In the genomic region with DNA sequence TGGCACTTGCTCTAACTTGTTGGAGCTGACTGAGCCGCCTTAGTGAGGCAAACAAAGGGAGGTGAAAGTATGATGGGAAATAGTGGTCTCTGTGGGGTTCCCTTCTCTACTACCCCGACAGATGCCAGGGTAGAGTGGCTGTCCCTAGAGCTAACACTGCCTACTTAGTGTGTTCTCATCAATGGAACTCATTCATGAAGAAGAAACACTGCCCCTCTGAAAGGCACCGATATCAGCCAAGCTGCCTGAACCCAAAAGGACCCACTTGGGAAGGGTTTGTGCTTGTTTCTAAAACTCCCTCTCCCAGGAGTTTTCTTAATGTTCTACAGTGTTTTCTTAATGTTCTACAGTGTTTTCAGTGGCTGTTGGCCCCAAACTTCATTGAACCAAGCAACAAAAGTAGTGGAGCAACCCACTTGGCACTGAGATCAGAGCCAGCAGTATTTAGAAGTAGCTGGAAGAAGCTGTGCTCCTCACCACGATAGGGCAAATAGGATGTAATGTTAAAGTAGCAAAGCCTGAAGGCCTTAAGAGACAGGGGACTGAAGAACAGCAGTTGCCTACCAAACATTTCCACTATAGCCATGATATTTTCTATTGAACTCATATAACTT, we compare ENCODE assay signal across 18 mouse cellular contexts. TPM values are rescaled to one million over a fixed set of nuclear protein-coding genes. Genes with fewer than 3 reads are reported as not detected.
DNase-seq lines count a peak whose midpoint lies in the region; ATAC-seq and TF ChIP-seq lines count a peak whose summit lies in the region.
"Had no signal": no experiment of that assay in that cellular context is flagged by ENCODE, and none has a peak within 500 bp of the region (broad histone marks: within the 10 kb centered on the region; RNA-seq: fewer than 3 reads in every experiment).

No protein-coding gene starts in this region.

- no peak for DNase-seq in embryonic facial prominence, embryonic 14.5 days (ENCODE audit: low spot score)
- DNase-seq in embryonic facial prominence, embryonic 10.5 days (ENCODE audit: low spot score) = no peak
- peak in 1 of 2 experiments; percentile 20 for DNase-seq in layer of hippocampus, adult 2 months (ENCODE audit: low spot score in 2 of 2)
- DNase-seq in layer of hippocampus, postnatal 25 days (ENCODE audit: extremely low spot score in 1 of 2, low spot score in 1 of 2) = no peak
- peak; percentile 15 for DNase-seq in right cerebral cortex, adult 18-20 months
- DNase-seq in right cerebral cortex, postnatal 4 days = no peak
- peak; percentile 70 for DNase-seq in midbrain, postnatal 0 days (ENCODE audit: low spot score)
- DNase-seq: B cell, adult 2 months; cerebellum, adult 8-10 months; embryo, embryonic 11 days; gastrocnemius, postnatal 14 days; heart, postnatal 36 days; kidney, adult 18-20 months; liver; lung, adult 2 months had no signal

- 0 out of 2 replicates have a peak, but pooled peaks cover 4% of the 10 kb centered on the region for H3K4me1 ChIP-seq in embryonic facial prominence, embryonic 14.5 days (ENCODE audit: control insufficient read depth, insufficient read depth, low read length)
- H3K4me1 ChIP-seq in embryonic facial prominence, embryonic 10.5 days = peaks cover 10% of the 10 kb centered on the region; the same call in 1 of the 2 replicates
- H3K4me1 ChIP-seq in midbrain, postnatal 0 days (ENCODE audit: insufficient read depth, low read length) = no peaks in the 10 kb centered on the region

- no peak overlapping the region for H3K9ac ChIP-seq in embryonic facial prominence, embryonic 14.5 days (ENCODE audit: low read depth, low read length)
- H3K9ac ChIP-seq in midbrain, postnatal 0 days (replicated peaks; ENCODE audit: low read length, poor library complexity, severe bottlenecking) = no peak overlapping the region

- TF ChIP-seq CTCF in layer of hippocampus, adult 2 months (conservative IDR thresholded peaks at IDR 0.05) = no peak
- TF ChIP-seq CTCF in midbrain, postnatal 0 days (IDR thresholded peaks at IDR 0.05) = no peak

- no peak overlapping the region for H3K4me3 ChIP-seq in embryonic facial prominence, embryonic 14.5 days (ENCODE audit: low read depth, low read length)
- no peak overlapping the region for H3K4me3 ChIP-seq in embryonic facial prominence, embryonic 10.5 days
- H3K4me3 ChIP-seq in layer of hippocampus, adult 2 months = no peak overlapping the region
- H3K4me3 ChIP-seq in midbrain, postnatal 0 days (ENCODE audit: low read depth, low read length) = no peak overlapping the region
- H3K4me3 ChIP-seq: erythroblast, embryonic 14.5 days had no signal

- no peaks in the 10 kb centered on the region for H3K36me3 ChIP-seq in embryonic facial prominence, embryonic 14.5 days (ENCODE audit: control insufficient read depth, insufficient read depth, low read length)
- H3K36me3 ChIP-seq in embryonic facial prominence, embryonic 10.5 days (replicated peaks) = no peaks in the 10 kb centered on the region
- no peaks in the 10 kb centered on the region for H3K36me3 ChIP-seq in midbrain, postnatal 0 days (ENCODE audit: insufficient read depth, low read length)

- 0 out of 2 replicates have a peak, but pooled peaks have one; percentile 50 for ATAC-seq in embryonic facial prominence, embryonic 14.5 days (ENCODE audit: low read depth)
- peak; percentile 73; the same call in 1 of the 2 replicates for ATAC-seq in midbrain, postnatal 0 days (ENCODE audit: low FRiP score)
- no peak for ATAC-seq in erythroid progenitor cell, adult 5-6 weeks (replicated peaks; ENCODE audit: low FRiP score, poor library complexity, severe bottlenecking)

- H3K27ac ChIP-seq in embryonic facial prominence, embryonic 14.5 days (replicated peaks; ENCODE audit: low read depth, low read length) = no peak overlapping the region
- H3K27ac ChIP-seq in embryonic facial prominence, embryonic 10.5 days (replicated peaks) = no peak overlapping the region
- peak overlapping the region; percentile 46 for H3K27ac ChIP-seq in layer of hippocampus, adult 2 months
- H3K27ac ChIP-seq in midbrain, postnatal 0 days (ENCODE audit: low read depth, low read length) = no peak overlapping the region
- H3K27ac ChIP-seq: macrophage had no signal

- WGBS in embryonic facial prominence, embryonic 14.5 days = 65% methylated on average over 4 of the region's 4 CpGs
- 73% methylated on average over 4 of the region's 4 CpGs for WGBS in embryonic facial prominence, embryonic 10.5 days
- 69% methylated on average over 4 of the region's 4 CpGs for WGBS in midbrain, postnatal 0 days

- H3K4me2 ChIP-seq in embryonic facial prominence, embryonic 14.5 days (ENCODE audit: low read depth, low read length) = no peak overlapping the region
- H3K4me2 ChIP-seq in midbrain, postnatal 0 days (ENCODE audit: low read depth, low read length, poor library complexity, severe bottlenecking) = no peak overlapping the region

- H3K9me3 ChIP-seq in embryonic facial prominence, embryonic 14.5 days (ENCODE audit: control insufficient read depth, low read length) = no peaks in the 10 kb centered on the region
- H3K9me3 ChIP-seq in embryonic facial prominence, embryonic 10.5 days = no peaks in the 10 kb centered on the region
- H3K9me3 ChIP-seq in midbrain, postnatal 0 days (ENCODE audit: low read length) = no peaks in the 10 kb centered on the region

- no peaks in the 10 kb centered on the region for H3K27me3 ChIP-seq in embryonic facial prominence, embryonic 14.5 days (replicated peaks; ENCODE audit: control insufficient read depth, insufficient read depth, low read length)
- H3K27me3 ChIP-seq in embryonic facial prominence, embryonic 10.5 days (replicated peaks; ENCODE audit: low read depth, poor library complexity, severe bottlenecking) = no peaks in the 10 kb centered on the region
- H3K27me3 ChIP-seq in midbrain, postnatal 0 days (ENCODE audit: insufficient read depth, low read length) = no peaks in the 10 kb centered on the region

RNA-seq across cellular contexts. Expression of gene Gng12, which starts 36.1 kb away (rescaled TPM):
- 91.8 and 99.9 TPM in 2 replicates for polyA plus RNA-seq in embryonic facial prominence, embryonic 14.5 days (2014; fragmentation: Nextera tagmentation; extraction: Ambion mirVana)
- polyA plus RNA-seq in embryonic facial prominence, embryonic 10.5 days (2016; fragmentation: Nextera tagmentation; extraction: Ambion mirVana) = 54.8 and 58.6 TPM in 2 replicates
- 10 to 100 TPM; 61.8 to 62.6 TPM for total RNA-seq in layer of hippocampus, adult 2 months (2021)
- total RNA-seq in layer of hippocampus, postnatal 25 days (2021) = 10 to 100 TPM; 64.7 to 82.2 TPM
- 37.9 and 43.3 TPM in 2 replicates for total RNA-seq in midbrain, postnatal 0 days (2014; rRNA removed)
- polyA plus RNA-seq in midbrain, postnatal 0 days (2015; fragmentation: Nextera tagmentation; extraction: Ambion mirVana) = 60.1 and 62.4 TPM in 2 replicates
- total RNA-seq in erythroid progenitor cell, adult 5-6 weeks (2015; ENCODE audit: low replicate concordance) = 12.3 and 30.2 TPM in 2 replicates
- total RNA-seq in erythroid progenitor cell, adult 5-6 weeks (2017; ENCODE audit: low replicate concordance) = 4.9 and 8.2 TPM in 2 replicates

Comparison
In these comparisons a context has a peak if more than half of its experiments do, and no peak if none do; other contexts are left out.
1. DNase-seq: peak in right cerebral cortex, adult 18-20 months (single experiment) and midbrain, postnatal 0 days (single experiment); none in embryonic facial prominence, embryonic 14.5 days (single experiment), embryonic facial prominence, embryonic 10.5 days (single experiment), layer of hippocampus, postnatal 25 days (0 of 2) and right cerebral cortex, postnatal 4 days (single experiment).